In the genomic region with DNA sequence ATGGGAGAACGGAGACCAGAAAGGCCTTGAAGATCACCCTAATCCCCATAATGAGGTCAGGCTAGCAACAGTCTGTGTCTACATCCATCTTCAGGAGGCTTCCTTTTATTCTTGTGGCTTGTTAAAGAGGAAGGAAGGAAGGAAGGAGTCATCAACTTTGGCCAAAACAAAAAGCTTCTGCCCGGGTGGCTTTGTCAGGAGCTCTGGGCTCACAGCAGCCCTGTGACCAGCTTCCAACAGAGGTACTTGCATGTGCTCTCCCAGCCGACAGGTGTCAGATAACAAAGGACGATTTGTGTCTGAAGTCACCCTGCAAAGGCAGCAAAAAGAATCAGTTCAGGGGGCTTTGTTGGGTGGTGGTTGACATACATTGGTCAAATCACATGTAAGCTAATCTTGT, we compare ENCODE assay signal across 11 mouse cellular contexts. TPM values are rescaled to one million over a fixed set of nuclear protein-coding genes. Genes with fewer than 3 reads are reported as not detected.
DNase-seq lines count a peak whose midpoint lies in the region; ATAC-seq lines count a peak whose summit lies in the region.
"Had no signal": no experiment of that assay in that cellular context is flagged by ENCODE, and none has a peak within 500 bp of the region (broad histone marks: within the 10 kb centered on the region; RNA-seq: fewer than 3 reads in every experiment).

No protein-coding gene starts in this region.

- no peak overlapping the region for H3K4me3 ChIP-seq in kidney, embryonic 15.5 days (replicated peaks)
- H3K4me3 ChIP-seq: neural tube, embryonic 12.5 days had no signal

- DNase-seq in kidney, adult 11 months = peak; percentile 33
- DNase-seq in kidney, postnatal 25 days = no peak
- no peak for DNase-seq in layer of hippocampus, adult 9-10 months (ENCODE audit: low spot score)
- DNase-seq: cerebellum, adult 9-10 months; right cerebral cortex, postnatal 4 days; thymus, adult 18-20 months had no signal

- H3K9me3 ChIP-seq in kidney, embryonic 15.5 days (replicated peaks) = no peaks in the 10 kb centered on the region
- H3K9me3 ChIP-seq: neural tube, embryonic 12.5 days had no signal

- H3K27me3 ChIP-seq in kidney, embryonic 15.5 days = no peaks in the 10 kb centered on the region
- H3K27me3 ChIP-seq: neural tube, embryonic 12.5 days had no signal

- H3K4me1 ChIP-seq in kidney, embryonic 15.5 days = no peaks in the 10 kb centered on the region; the same call in 1 of the 2 replicates
- H3K4me1 ChIP-seq: neural tube, embryonic 12.5 days had no signal

- H3K36me3 ChIP-seq in kidney, embryonic 15.5 days = peaks cover 93% of the 10 kb centered on the region

- no peak overlapping the region for H3K4me2 ChIP-seq in kidney, embryonic 15.5 days
- H3K4me2 ChIP-seq: neural tube, embryonic 12.5 days had no signal

- H3K9ac ChIP-seq in kidney, embryonic 15.5 days = no peak overlapping the region
- H3K9ac ChIP-seq: neural tube, embryonic 12.5 days had no signal

- H3K27ac ChIP-seq in kidney, embryonic 15.5 days = peak overlapping the region; percentile 52; the same call in 1 of the 2 replicates
- H3K27ac ChIP-seq: neural tube, embryonic 12.5 days had no signal

- ATAC-seq in common myeloid progenitor, adult 5-6 weeks (replicated peaks; ENCODE audit: low read depth, poor library complexity, severe bottlenecking) = peak; percentile 31
- no peak; the same call in 1 of the 2 replicates for ATAC-seq in kidney, embryonic 15.5 days (replicated peaks; ENCODE audit: low FRiP score)
- peak; percentile 37; the same call in 1 of the 2 replicates for ATAC-seq in megakaryocyte progenitor cell, adult 5-6 weeks (replicated peaks; ENCODE audit: poor library complexity)
- ATAC-seq in erythroblast, adult 5-6 weeks (replicated peaks; ENCODE audit: low FRiP score, poor library complexity, severe bottlenecking) = no peak

- 20% methylated on average over 4 of the region's 4 CpGs for WGBS in kidney, embryonic 15.5 days

RNA-seq across cellular contexts. Expression of a gene that starts 57.1 kb away (rescaled TPM):
- total RNA-seq in common myeloid progenitor, adult 5-6 weeks (2017) = 0.14 TPM in 1 of 2 replicates, not detected in the other
- 82.3 and 83.1 TPM in 2 replicates for polyA plus RNA-seq in kidney, embryonic 15.5 days (2015; fragmentation: Nextera tagmentation; extraction: Ambion mirVana)
- 0.10 TPM in 1 of 2 replicates, not detected in the other for total RNA-seq in megakaryocyte progenitor cell, adult 5-6 weeks (2015)
- 0.27 TPM in 1 of 2 replicates, not detected in the other for total RNA-seq in megakaryocyte progenitor cell, adult 5-6 weeks (2017)
- total RNA-seq in erythroblast, adult 5-6 weeks (2015; ENCODE audit: low replicate concordance) = not detected in 2 replicates
- 0.60 TPM in 1 of 2 replicates, not detected in the other for total RNA-seq in erythroblast, adult 5-6 weeks (2017; ENCODE audit: low replicate concordance)

Comparison
In these comparisons a context has a peak if more than half of its experiments do, and no peak if none do; other contexts are left out.
1. ATAC-seq: peak in common myeloid progenitor, adult 5-6 weeks (single experiment) and megakaryocyte progenitor cell, adult 5-6 weeks (single experiment); none in kidney, embryonic 15.5 days (single experiment) and erythroblast, adult 5-6 weeks (single experiment).